Mouse (Mus musculus) midbrain, postnatal 0 days (tissue): Measurements from ENCODE around the gene Panx3. TPM values are rescaled to one million over a fixed set of nuclear protein-coding genes. Genes with fewer than 3 reads are reported as not detected.

Experiments used
- ATAC-seq: fragments of 200-750 bp; cut with Nextera tagmentation; 2 replicates; pipeline ENCODE4 v1.8.0; 2017; ENCODE audit warnings: moderate number of reproducible peaks, mild to moderate bottlenecking, moderate TSS enrichment, moderate library complexity; ENCODE audit not compliant: low FRiP score
- DNase-seq: peaks from one replicate; pipeline ENCODE4 v3.0.0-alpha.2; 2015; ENCODE audit warnings: low spot score
- H3K27ac ChIP-seq: fragments of 300-500 bp; sonication (generic); 2 replicates; pipeline ENCODE4 v1.5.1; 2014; ENCODE audit warnings: low read depth, mild to moderate bottlenecking, low read length, mixed read lengths
- H3K27me3 ChIP-seq: fragments of 300-500 bp; sonication (generic); 2 replicates; pipeline ENCODE4 v1.6.1; 2014; ENCODE audit warnings: low read length, control low read depth, mixed read lengths; ENCODE audit not compliant: insufficient read depth
- H3K36me3 ChIP-seq: fragments of 300-500 bp; sonication (generic); 2 replicates; pipeline ENCODE4 v1.6.1; 2014; ENCODE audit warnings: low read length, control low read depth, mixed read lengths; ENCODE audit not compliant: insufficient read depth
- H3K4me1 ChIP-seq: fragments of 300-500 bp; sonication (generic); 2 replicates; pipeline ENCODE4 v1.6.1; 2014; ENCODE audit warnings: mild to moderate bottlenecking, control low read depth, antibody characterized with exemption, low read length, mixed read lengths; ENCODE audit not compliant: insufficient read depth
- H3K4me2 ChIP-seq: fragments of 300-500 bp; sonication (generic); 2 replicates; pipeline ENCODE4 v1.6.1; 2014; ENCODE audit warnings: low read depth, mild to moderate bottlenecking, low read length, mixed read lengths; ENCODE audit not compliant: poor library complexity, severe bottlenecking
- H3K4me3 ChIP-seq: fragments of 300-500 bp; sonication (generic); 2 replicates; pipeline ENCODE4 v1.5.1; 2014; ENCODE audit warnings: low read depth, mild to moderate bottlenecking, low read length, moderate library complexity
- H3K9ac ChIP-seq: fragments of 300-500 bp; sonication (generic); replicated peaks from 2 replicates; pipeline ENCODE4 v1.6.1; 2014; ENCODE audit warnings: mild to moderate bottlenecking, low read length, moderate library complexity, mixed read lengths; ENCODE audit not compliant: poor library complexity, severe bottlenecking
- H3K9me3 ChIP-seq: fragments of 300-500 bp; sonication (generic); 2 replicates; pipeline ENCODE4 v1.6.1; 2016; ENCODE audit warnings: low read length, control low read depth
- CTCF ChIP-seq: IDR thresholded peaks from 2 replicates; pipeline ENCODE4 v1.5.1; 2016; ENCODE audit warnings: antibody characterized with exemption, mild to moderate bottlenecking
- WGBS: fragments of 180-500 bp; shearing (Covaris S2); extraction: QIAGEN DNeasy Blood & Tissue Kit; methylation state at CpG from one replicate; pipeline ENCODE4 v1.1.7; 2014; 5-methylcytosine and 5-hydroxymethylcytosine counted together
- polyA plus RNA-seq: library from polyadenylated mRNA; unstranded; fragments of >200 nt; fragmentation: Nextera tagmentation; extraction: Ambion mirVana; gene quantifications from 2 replicates; pipeline ENCODE4 v1.2.1, GENCODE M21; 2015
- total RNA-seq: library from RNA; depleted of rRNA; stranded (reverse); fragments of >200 nt; gene quantifications from 2 replicates; pipeline ENCODE4 v1.2.3, GENCODE M21; 2014

Gene Panx3
- total and polyA plus RNA-seq, 2 experiments from 2014 or later = 0.10 TPM; not detected in 1

DNA sequence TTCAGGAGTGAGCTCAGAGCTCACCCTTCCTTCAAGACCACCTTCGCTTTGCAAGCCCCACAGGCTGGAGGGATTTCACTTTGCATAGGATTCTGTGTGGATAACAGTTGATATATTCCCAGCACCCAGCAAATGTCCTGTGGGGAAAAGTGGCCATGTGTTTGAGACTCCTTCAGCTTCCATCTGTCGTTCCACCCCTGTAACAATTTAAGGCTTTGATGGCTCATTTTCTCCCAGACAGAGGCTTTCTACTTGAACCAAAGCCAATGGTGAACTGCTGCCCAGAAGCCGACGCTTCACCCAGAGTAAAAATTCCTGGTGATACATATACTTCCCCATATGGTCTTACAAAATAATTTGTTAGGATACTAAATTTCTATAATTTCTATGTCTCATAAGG, 6.3 kb upstream of the Panx3 start:
- no peak overlapping the region for H3K4me3 ChIP-seq
- H3K9ac ChIP-seq = no peak overlapping the region
- no peaks in the 10 kb centered on the region for H3K9me3 ChIP-seq
- ATAC-seq (no peak), DNase-seq (no peak)
- no peak for TF ChIP-seq CTCF
- H3K4me2 ChIP-seq = no peak overlapping the region
- H3K36me3 ChIP-seq = no peaks in the 10 kb centered on the region
- H3K4me1 ChIP-seq = no peaks in the 10 kb centered on the region
- H3K27ac ChIP-seq = no peak overlapping the region
- H3K27me3 ChIP-seq = no peaks in the 10 kb centered on the region
- 84% methylated on average over 4 of the region's 4 CpGs for WGBS

DNA sequence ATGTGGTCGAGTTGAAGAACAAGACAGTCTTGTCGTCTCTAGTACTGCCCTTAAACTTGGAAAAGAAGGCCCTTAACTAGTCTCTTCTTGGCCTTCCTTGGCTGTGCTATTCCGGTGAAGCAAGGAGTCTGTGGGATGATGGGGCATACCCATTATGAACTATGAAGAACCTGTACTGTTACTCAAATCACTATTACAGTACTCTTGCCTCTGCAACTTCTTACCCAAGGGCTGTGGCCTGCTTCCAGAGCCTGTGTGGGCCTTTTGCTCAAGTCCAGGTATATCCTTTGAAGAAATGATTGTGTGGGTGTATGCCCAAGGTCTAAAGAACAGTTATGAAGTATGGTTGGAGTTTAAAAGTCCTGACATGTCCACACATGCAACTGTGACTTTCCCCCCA, 1.2 kb upstream of the Panx3 start:
- H3K9ac ChIP-seq = no peak overlapping the region
- no peaks in the 10 kb centered on the region for H3K27me3 ChIP-seq
- 91% methylated on average over 3 of the region's 3 CpGs for WGBS
- H3K4me3 ChIP-seq = no peak overlapping the region
- no peak overlapping the region for H3K4me2 ChIP-seq
- no peaks in the 10 kb centered on the region for H3K4me1 ChIP-seq
- no peaks in the 10 kb centered on the region for H3K9me3 ChIP-seq
- H3K36me3 ChIP-seq = no peaks in the 10 kb centered on the region
- no peak overlapping the region for H3K27ac ChIP-seq
- no peak for DNase-seq
- no peak for ATAC-seq
- no peak for TF ChIP-seq CTCF

GRCm38 (mm10) chr9:37669678-37670077, 643 bp upstream of the Panx3 start:
- no peaks in the 10 kb centered on the region for H3K27me3 ChIP-seq
- DNase-seq (no peak), ATAC-seq (no peak)
- H3K36me3 ChIP-seq = no peaks in the 10 kb centered on the region
- H3K4me3 ChIP-seq = no peak overlapping the region
- 83% methylated on average over 4 of the region's 4 CpGs for WGBS
- H3K9me3 ChIP-seq = no peaks in the 10 kb centered on the region
- no peak overlapping the region for H3K9ac ChIP-seq
- H3K4me2 ChIP-seq = no peak overlapping the region
- no peak overlapping the region for H3K27ac ChIP-seq
- no peak for TF ChIP-seq CTCF
- H3K4me1 ChIP-seq = no peaks in the 10 kb centered on the region

DNA sequence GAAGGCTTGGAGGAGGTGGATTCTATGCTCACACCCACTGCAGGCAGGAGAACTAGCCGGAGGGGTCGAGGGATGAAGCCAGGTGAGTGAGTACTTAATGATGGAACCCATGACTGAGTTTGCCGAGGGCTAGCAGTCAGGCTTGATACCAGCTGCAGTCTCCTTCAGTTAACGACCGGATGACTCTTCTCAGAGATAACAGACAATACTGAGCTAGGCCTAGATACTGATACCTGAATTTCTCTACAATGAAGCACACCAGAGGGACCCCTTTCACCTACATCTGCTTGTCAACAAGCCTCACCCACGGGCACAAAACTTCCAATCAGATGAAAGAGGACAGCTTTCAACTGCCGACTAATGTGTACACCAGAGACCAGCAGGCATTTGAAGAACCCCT, 3.0 kb downstream of the Panx3 start:
- ATAC-seq = no peak
- no peak for DNase-seq
- WGBS = 83% methylated on average over 7 of the region's 7 CpGs

DNA sequence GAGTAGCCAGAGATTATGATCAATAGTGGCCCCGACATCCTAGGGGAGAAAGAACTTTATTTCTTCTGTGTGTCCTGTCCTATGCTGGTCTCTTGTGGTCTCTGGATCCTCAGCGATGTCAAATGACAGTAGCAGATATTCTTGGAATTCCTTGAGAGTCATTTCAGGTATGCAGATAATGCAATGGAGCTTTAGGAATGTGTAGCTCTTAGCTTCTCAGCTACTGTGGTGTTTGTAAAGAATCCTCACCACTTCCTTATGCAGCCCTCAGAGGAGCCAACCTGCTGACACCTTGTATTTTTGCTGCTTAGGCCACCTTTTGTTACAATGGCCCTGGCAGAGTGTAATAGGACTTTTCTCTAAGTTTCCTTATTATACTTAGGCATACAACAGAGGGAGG, 4.4 kb downstream of the Panx3 start:
- DNase-seq (no peak), ATAC-seq (no peak)
- Histone ChIP-seq H3K36me3 (no peaks in the 10 kb centered on the region), H3K27me3 (no peaks in the 10 kb centered on the region), H3K9ac (no peak overlapping the region), H3K4me3 (no peak overlapping the region), H3K4me1 (no peaks in the 10 kb centered on the region), H3K27ac (no peak overlapping the region), H3K9me3 (no peaks in the 10 kb centered on the region), H3K4me2 (no peak overlapping the region)
- no peak for TF ChIP-seq CTCF
- WGBS = 86% methylated on average over 2 of the region's 2 CpGs

More for the DNA sequence above, 3.0 kb downstream of the Panx3 start:
- H3K4me2 ChIP-seq = no peak overlapping the region
- no peaks in the 10 kb centered on the region for H3K27me3 ChIP-seq
- no peak overlapping the region for H3K27ac ChIP-seq
- no peaks in the 10 kb centered on the region for H3K4me1 ChIP-seq
- no peaks in the 10 kb centered on the region for H3K36me3 ChIP-seq
- H3K9ac ChIP-seq = no peak overlapping the region
- TF ChIP-seq CTCF = no peak
- H3K9me3 ChIP-seq = no peaks in the 10 kb centered on the region
- H3K4me3 ChIP-seq = no peak overlapping the region

DNA sequence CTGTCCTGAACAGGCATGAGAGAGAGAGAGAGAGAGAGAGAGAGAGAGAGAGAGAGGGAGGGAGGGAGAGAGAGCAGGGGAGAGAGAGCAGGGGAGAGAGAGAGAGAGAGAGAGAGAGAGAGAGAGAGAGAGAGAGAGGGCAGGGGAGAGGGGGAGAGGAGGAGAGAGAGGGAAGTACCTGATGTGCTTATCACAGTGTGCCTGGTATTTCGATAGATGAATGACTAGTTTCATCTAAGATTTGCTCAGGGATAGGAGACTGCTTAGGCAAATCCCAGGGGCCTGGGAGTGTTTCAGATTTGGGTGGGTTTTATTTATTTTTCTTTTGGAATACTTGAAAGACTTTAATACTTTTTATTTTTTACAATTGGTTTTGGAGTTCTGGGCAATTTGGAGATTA, 5.8 kb downstream of the Panx3 start:
- Histone ChIP-seq H3K4me1 (no peaks in the 10 kb centered on the region), H3K36me3 (no peaks in the 10 kb centered on the region), H3K4me3 (no peak overlapping the region), H3K9me3 (no peaks in the 10 kb centered on the region), H3K9ac (no peak overlapping the region), H3K27me3 (no peaks in the 10 kb centered on the region), H3K4me2 (no peak overlapping the region), H3K27ac (no peak overlapping the region)
- no peak for DNase-seq
- 71% methylated on average over 1 of the region's 1 CpGs for WGBS
- no peak for ATAC-seq
- no peak for TF ChIP-seq CTCF
